Mouse (Mus musculus) cortical plate, adult 2 months (tissue): ENCODE results near the gene Styk1.

ENCODE experiments used
- CTCF ChIP-seq: fragments of 200-500 bp; IDR thresholded peaks from 2 replicates; pipeline ENCODE4 v1.5.1; 2011; ENCODE audit warnings: mild to moderate bottlenecking, control low read depth, low read length; ENCODE audit not compliant: insufficient read depth; ENCODE audit errors: extremely low read depth
- POLR2A ChIP-seq: fragments of 200-500 bp; IDR thresholded peaks from 2 replicates; pipeline ENCODE4 v1.6.1; 2011; ENCODE audit warnings: mild to moderate bottlenecking, low read length, control low read depth; ENCODE audit not compliant: insufficient read depth; ENCODE audit errors: extremely low read depth

GRCm38 (mm10) chr6:131386416-131387019, 33.1 kb upstream of the Styk1 start:
- TF ChIP-seq CTCF (no peak), POLR2A (no peak)
